Mouse (Mus musculus): Measurements from ENCODE around the gene Pbld2. TPM values are rescaled to one million over a fixed set of nuclear protein-coding genes. Genes with fewer than 3 reads are reported as not detected.

Gene Pbld2
- total and polyA plus RNA-seq, 3 experiments = 0.15 TPM; not detected in 1

DNA sequence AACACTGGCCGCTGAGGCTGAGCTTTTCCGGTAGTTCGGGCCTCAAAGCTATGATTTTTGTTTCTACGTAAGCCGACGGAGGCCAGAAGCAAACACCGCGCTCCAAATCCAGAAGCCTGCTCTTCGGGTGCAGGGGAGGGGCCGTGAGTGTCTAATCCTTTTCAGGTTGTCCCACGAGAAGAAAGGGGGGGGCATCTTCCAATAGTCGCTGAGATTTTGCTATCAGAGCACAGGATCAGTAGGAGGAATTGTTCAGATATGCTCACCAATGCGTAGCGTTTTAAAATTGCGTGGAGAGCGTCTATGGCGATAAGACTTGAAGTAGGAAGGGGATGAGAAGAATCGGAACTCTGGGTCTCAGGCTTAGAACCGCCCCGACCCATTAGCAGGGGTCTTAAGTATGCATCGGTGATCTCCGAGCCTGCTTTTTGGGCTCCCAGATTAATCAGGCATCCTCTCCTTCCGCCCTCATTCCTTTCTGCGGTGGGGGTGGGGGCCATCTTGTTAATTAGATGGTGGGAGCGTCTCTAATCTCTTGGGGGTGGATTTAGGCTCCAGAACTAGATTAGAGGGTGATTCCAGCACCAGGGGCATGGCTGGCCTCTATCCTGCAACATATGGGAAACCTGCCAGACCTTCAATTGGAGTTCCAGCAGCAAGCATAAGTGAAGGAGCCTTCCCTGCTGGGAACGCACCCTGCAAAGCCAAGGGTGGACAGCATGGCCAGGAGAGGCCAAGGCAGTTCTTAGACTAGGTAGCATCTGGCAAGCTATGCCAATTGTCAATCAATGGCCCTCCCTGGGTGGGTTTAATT lies 65.8 kb downstream of the Pbld2 start:
- Histone ChIP-seq H3K9me3 (replicated peaks; ENCODE audit: insufficient read depth, low read length) (no peaks in the 10 kb centered on the region), H3K36me3 (ENCODE audit: control insufficient read depth in 1 of 2, insufficient read depth in 2 of 2, low read length in 2 of 2) (no peaks in the 10 kb centered on the region), H3K79me2 (ENCODE audit: control insufficient read depth, insufficient read depth, low read length, poor library complexity) (no peaks in the 10 kb centered on the region), H3K4me1 (ENCODE audit: control insufficient read depth in 1 of 2, insufficient read depth in 2 of 2, low read length in 2 of 2) (no peaks in the 10 kb centered on the region), H3K27me3 (ENCODE audit: control insufficient read depth in 1 of 2, insufficient read depth in 2 of 2, low read length in 2 of 2) (no peaks in the 10 kb centered on the region; a peak in 1 of 4 replicates), H3K27ac (ENCODE audit: control insufficient read depth, low read depth, low read length) (no peak overlapping the region), H3K4me3 (ENCODE audit: control insufficient read depth in 1 of 2, insufficient read depth in 1 of 2, low read depth in 2 of 2, low read length in 2 of 2) (no peak overlapping the region), H3K9ac (ENCODE audit: control insufficient read depth, low read depth, low read length, poor library complexity, severe bottlenecking) (no peak overlapping the region)
- TF ChIP-seq SMC3 (IDR thresholded peaks at IDR 0.05; ENCODE audit: low read depth, low read length) (no peak), GATA1 (IDR thresholded peaks at IDR 0.05; ENCODE audit: low read depth, low read length) (no peak), POLR2AphosphoS2 (IDR thresholded peaks at IDR 0.05; ENCODE audit: low read length) (no peak), CTCF (IDR thresholded peaks at IDR 0.05 in 2 of 3, conservative IDR thresholded peaks at IDR 0.05 in 1 of 3; ENCODE audit: control insufficient read depth in 1 of 3, insufficient read depth in 1 of 3, low read depth in 2 of 3, low read length in 3 of 3, poor library complexity in 1 of 3, severe bottlenecking in 1 of 3) (no peak), RAD21 (IDR thresholded peaks at IDR 0.05; ENCODE audit: low read depth, low read length) (no peak), TAL1 (IDR thresholded peaks at IDR 0.05; ENCODE audit: low read length) (no peak), SIN3A (IDR thresholded peaks at IDR 0.05; ENCODE audit: low read length) (no peak), USF2 (IDR thresholded peaks at IDR 0.05; ENCODE audit: borderline replicate concordance in 1 of 2, insufficient read depth in 1 of 2, low read depth in 1 of 2, low read length in 2 of 2) (no peak), UBTF (IDR thresholded peaks at IDR 0.05; ENCODE audit: borderline replicate concordance, insufficient read depth, low read depth, low read length) (no peak), USF1 (IDR thresholded peaks at IDR 0.05; ENCODE audit: low read depth, low read length) (no peak), HCFC1 (IDR thresholded peaks at IDR 0.05; ENCODE audit: low read depth, low read length) (no peak), JUND (IDR thresholded peaks at IDR 0.05; ENCODE audit: low read depth, low read length) (no peak), RCOR1 (IDR thresholded peaks at IDR 0.05; ENCODE audit: low read depth, low read length) (no peak), ELF1 (IDR thresholded peaks at IDR 0.05; ENCODE audit: low read depth, low read length) (no peak)
- DNase-seq (ENCODE audit: low read depth, low spot score) = no peak

DNA sequence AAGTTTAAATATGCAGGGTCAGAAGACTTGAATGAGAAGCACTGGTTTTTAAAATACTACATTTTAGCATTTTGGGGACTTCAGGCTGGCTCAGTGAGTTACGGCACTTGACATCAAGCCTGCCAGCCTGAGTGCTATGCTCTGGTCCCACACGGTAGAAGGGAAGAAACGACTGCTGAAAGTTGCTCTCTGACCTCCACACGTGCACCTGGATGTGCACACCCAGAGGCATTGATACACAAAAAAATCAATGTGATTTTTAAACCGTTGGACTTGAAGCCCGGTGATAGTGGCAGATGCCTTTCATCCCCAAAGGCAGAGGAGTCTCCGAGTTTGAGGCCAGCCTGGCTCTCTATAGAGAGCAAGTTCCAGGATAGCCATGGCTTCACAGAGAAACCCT lies 67.8 kb downstream of the Pbld2 start:
- H3K79me2 ChIP-seq (ENCODE audit: control insufficient read depth, insufficient read depth, low read length, poor library complexity) = no peaks in the 10 kb centered on the region
- no peaks in the 10 kb centered on the region for H3K36me3 ChIP-seq (ENCODE audit: control insufficient read depth in 1 of 2, insufficient read depth in 2 of 2, low read length in 2 of 2)
- H3K27ac ChIP-seq (ENCODE audit: control insufficient read depth, low read depth, low read length) = no peak overlapping the region
- no peak for DNase-seq (ENCODE audit: low read depth, low spot score)
- TF ChIP-seq RAD21 (IDR thresholded peaks at IDR 0.05; ENCODE audit: low read depth, low read length) (no peak), USF1 (IDR thresholded peaks at IDR 0.05; ENCODE audit: low read depth, low read length) (no peak), BHLHE40 (IDR thresholded peaks at IDR 0.05; ENCODE audit: borderline replicate concordance, low read depth, low read length) (no peak), MAFK (IDR thresholded peaks at IDR 0.05; ENCODE audit: borderline replicate concordance, low read depth, low read length) (no peak), JUND (IDR thresholded peaks at IDR 0.05; ENCODE audit: low read depth, low read length) (no peak), GATA1 (IDR thresholded peaks at IDR 0.05; ENCODE audit: low read depth, low read length) (no peak), POLR2A (IDR thresholded peaks at IDR 0.05; ENCODE audit: control insufficient read depth in 1 of 2, insufficient read depth in 1 of 2, low read depth in 1 of 2, low read length in 2 of 2, poor library complexity in 1 of 2) (no peak), CTCF (IDR thresholded peaks at IDR 0.05 in 2 of 3, conservative IDR thresholded peaks at IDR 0.05 in 1 of 3; ENCODE audit: control insufficient read depth in 1 of 3, insufficient read depth in 1 of 3, low read depth in 2 of 3, low read length in 3 of 3, poor library complexity in 1 of 3, severe bottlenecking in 1 of 3) (no peak), ETS1 (IDR thresholded peaks at IDR 0.05; ENCODE audit: low read depth, low read length) (no peak), ZNF384 (IDR thresholded peaks at IDR 0.05; ENCODE audit: low read depth, low read length) (no peak), NRF1 (IDR thresholded peaks at IDR 0.05; ENCODE audit: insufficient read depth, low read depth, low read length, poor library complexity, severe bottlenecking) (no peak), TCF12 (IDR thresholded peaks at IDR 0.05; ENCODE audit: low read depth, low read length) (no peak), MAZ (IDR thresholded peaks at IDR 0.05; ENCODE audit: low read depth, low read length) (no peak), MAX (IDR thresholded peaks at IDR 0.05; ENCODE audit: low read length) (no peak), ZMIZ1 (IDR thresholded peaks at IDR 0.05; ENCODE audit: low read depth, low read length) (no peak), MEF2A (IDR thresholded peaks at IDR 0.05; ENCODE audit: extremely low read depth, insufficient replicate concordance, low read depth, low read length, poor library complexity, severe bottlenecking) (no peak), ZC3H11A (IDR thresholded peaks at IDR 0.05; ENCODE audit: low read depth, low read length) (no peak), CHD2 (IDR thresholded peaks at IDR 0.05; ENCODE audit: low read length) (no peak), NELFE (IDR thresholded peaks at IDR 0.05; ENCODE audit: low read depth, low read length) (no peak)
- no peaks in the 10 kb centered on the region for H3K9me3 ChIP-seq (replicated peaks; ENCODE audit: insufficient read depth, low read length)
- H3K4me1 ChIP-seq (ENCODE audit: control insufficient read depth in 1 of 2, insufficient read depth in 2 of 2, low read length in 2 of 2) = no peaks in the 10 kb centered on the region
- no peak overlapping the region for H3K4me3 ChIP-seq (ENCODE audit: control insufficient read depth in 1 of 2, insufficient read depth in 1 of 2, low read depth in 2 of 2, low read length in 2 of 2)
- no peaks in the 10 kb centered on the region; a peak in 1 of 4 replicates for H3K27me3 ChIP-seq (ENCODE audit: control insufficient read depth in 1 of 2, insufficient read depth in 2 of 2, low read length in 2 of 2)
- no peak overlapping the region for H3K9ac ChIP-seq (ENCODE audit: control insufficient read depth, low read depth, low read length, poor library complexity, severe bottlenecking)

Measured in MEL (cell line).